Mouse (Mus musculus): ENCODE results near the gene Armcx6.
"Not testable (repeated sequence)": the region's sequence is repeated elsewhere in the genome, so short reads cannot be mapped to it uniquely, and the experiment has no call there.

Gene Armcx6

GRCm38 (mm10) chrX:134750764-134751592, at the start of gene Armcx6:
Armcx6 (minus strand) TSS chrX:134751417.
- peak; percentile 71 for DNase-seq

GRCm38 (mm10) chrX:134787728-134788127, 36.5 kb upstream of the Armcx6 start:
- no peak for DNase-seq

- DNase-seq, result not testable (repeated sequence)
Measured at GRCm38 (mm10) chrX:134763428-134764198, 12.4 kb upstream of the Armcx6 start.

GRCm38 (mm10) chrX:134757293-134757995, 6.2 kb upstream of the Armcx6 start:
- no peak for DNase-seq

GRCm38 (mm10) chrX:134756434-134757292, 5.4 kb upstream of the Armcx6 start, which contains the start of gene Armcx3:
Armcx3 (plus strand) TSS chrX:134756595.
- DNase-seq, result peak; percentile 58

- DNase-seq, result no peak
Measured at GRCm38 (mm10) chrX:134752584-134752983, 1.4 kb upstream of the Armcx6 start.

- DNase-seq, result no peak
Measured at GRCm38 (mm10) chrX:134751910-134752309, 693 bp upstream of the Armcx6 start.

- DNase-seq, result peak; percentile 57
Measured at GRCm38 (mm10) chrX:134746459-134746858, 4.8 kb downstream of the Armcx6 start.

GRCm38 (mm10) chrX:134741862-134742261, 9.4 kb downstream of the Armcx6 start:
- DNase-seq, result no peak

GRCm38 (mm10) chrX:134739160-134739559, 12.1 kb downstream of the Armcx6 start:
- DNase-seq, result no peak

- DNase-seq, result no peak
Measured at GRCm38 (mm10) chrX:134737796-134738195, 13.4 kb downstream of the Armcx6 start.

GRCm38 (mm10) chrX:134729778-134730177, 21.4 kb downstream of the Armcx6 start:
- no peak for DNase-seq

- DNase-seq, result not testable (repeated sequence)
Measured at GRCm38 (mm10) chrX:134723762-134724161, 27.5 kb downstream of the Armcx6 start.

- peak; percentile 33 for DNase-seq
Measured at GRCm38 (mm10) chrX:134718524-134718923, 32.7 kb downstream of the Armcx6 start.

- DNase-seq, result peak; percentile 45
Measured at GRCm38 (mm10) chrX:134717752-134718308, 33.4 kb downstream of the Armcx6 start, which contains the start of gene Armcx1. Armcx1 (plus strand) TSS chrX:134717963.

- DNase-seq, result no peak
Measured at GRCm38 (mm10) chrX:134716863-134717262, 34.4 kb downstream of the Armcx6 start.

All from thymus, postnatal 25 days (tissue).